Mouse (Mus musculus) adrenal gland, adult 2 months (tissue): Measurements from ENCODE around the gene Morf4l1. TPM values are rescaled to one million over a fixed set of nuclear protein-coding genes. Genes with fewer than 3 reads are reported as not detected.
"Not testable (repeated sequence)": the region's sequence is repeated elsewhere in the genome, so short reads cannot be mapped to it uniquely, and the experiment has no call there.

Source experiments
- DNase-seq: peaks from one replicate; pipeline ENCODE4 v3.0.0; 2021
- polyA plus RNA-seq: library from polyadenylated mRNA; depleted of rRNA; stranded (reverse); fragments of >200 nt; gene quantifications from 2 replicates; pipeline ENCODE4 v1.2.3, GENCODE M21; 2012; rRNA removed
- total RNA-seq, 2 experiments: library from RNA; stranded (reverse); gene quantifications; 2 replicates each; pipeline ENCODE4 v1.2.3; 2021

Gene Morf4l1
- total and polyA plus RNA-seq, 3 experiments = 26.1 to 321 (median 241) TPM

DNA sequence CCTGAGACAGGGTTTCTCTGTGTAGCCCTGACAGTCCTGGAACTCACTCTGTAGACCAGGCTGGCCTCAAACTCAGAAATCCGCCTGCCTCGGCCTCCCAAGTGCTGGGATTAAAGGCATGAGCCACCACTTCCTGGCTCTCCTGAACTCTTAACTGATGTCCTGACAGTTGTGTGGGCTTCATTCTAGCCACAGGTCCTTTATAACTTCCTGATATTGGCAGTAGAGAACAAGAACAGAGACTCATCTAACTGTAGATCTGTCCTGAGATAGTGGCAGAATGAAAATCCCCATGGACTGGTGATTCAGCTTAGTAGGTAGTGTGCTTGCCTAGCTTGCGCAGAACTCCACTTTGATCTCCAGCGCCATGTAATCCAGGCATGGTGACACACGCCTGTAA, 53.6 kb downstream of the Morf4l1 start:
- not testable (repeated sequence) for DNase-seq

DNA sequence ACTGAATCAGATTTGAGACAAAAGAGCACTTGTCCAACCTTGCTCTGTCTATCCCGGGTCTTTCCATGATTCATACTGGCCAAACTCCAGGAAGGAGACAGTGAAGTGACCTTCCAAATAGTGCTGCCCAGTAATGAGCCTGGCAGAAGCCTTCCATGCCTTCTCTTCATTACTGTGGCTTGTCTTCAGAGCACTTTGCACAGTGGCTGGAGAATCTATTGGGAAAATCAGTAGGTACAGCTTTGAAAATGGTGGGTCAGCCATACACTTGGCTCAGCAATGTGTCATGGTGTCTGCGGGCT, 54.0 kb downstream of the Morf4l1 start:
- DNase-seq = peak; percentile 85

DNA sequence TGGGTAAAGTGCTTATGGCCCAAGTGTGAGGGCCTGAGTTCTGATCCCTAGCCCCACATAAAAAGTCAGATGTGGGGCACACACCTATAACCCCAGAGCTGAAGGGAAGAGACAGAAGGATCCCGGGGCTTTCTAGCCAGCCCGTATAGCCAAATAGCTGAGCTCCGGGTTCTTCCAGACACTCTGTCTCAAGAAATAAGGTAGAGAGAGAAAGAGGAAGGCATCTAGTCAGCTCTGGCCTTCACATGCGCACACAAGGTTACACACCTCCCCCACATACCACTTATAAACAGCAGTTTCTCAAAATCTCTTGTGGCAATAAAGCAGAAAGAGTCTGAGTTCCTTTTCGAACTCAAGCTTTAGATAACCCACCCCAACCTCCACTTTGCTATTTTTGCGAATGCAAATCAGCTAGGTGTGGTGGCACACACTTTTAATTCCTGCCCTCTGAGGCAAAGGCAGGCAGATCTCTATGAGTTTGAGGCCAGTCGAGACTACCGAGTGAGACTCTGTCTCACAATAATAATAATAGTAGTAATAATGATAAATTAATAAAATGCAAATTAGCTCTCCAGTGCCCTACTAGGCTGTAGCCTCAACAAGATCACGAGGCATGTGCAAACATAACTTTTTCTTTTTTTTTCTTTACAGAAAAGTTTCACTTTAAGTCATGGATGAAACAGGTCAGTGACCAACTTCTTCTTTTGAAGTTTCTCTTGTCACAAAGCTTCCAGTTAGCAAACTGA, 54.6 kb downstream of the Morf4l1 start:
- DNase-seq = peak; percentile 40

GRCm38 (mm10) chr9:90056716-90057115, 57.9 kb downstream of the Morf4l1 start:
- DNase-seq = no peak

DNA sequence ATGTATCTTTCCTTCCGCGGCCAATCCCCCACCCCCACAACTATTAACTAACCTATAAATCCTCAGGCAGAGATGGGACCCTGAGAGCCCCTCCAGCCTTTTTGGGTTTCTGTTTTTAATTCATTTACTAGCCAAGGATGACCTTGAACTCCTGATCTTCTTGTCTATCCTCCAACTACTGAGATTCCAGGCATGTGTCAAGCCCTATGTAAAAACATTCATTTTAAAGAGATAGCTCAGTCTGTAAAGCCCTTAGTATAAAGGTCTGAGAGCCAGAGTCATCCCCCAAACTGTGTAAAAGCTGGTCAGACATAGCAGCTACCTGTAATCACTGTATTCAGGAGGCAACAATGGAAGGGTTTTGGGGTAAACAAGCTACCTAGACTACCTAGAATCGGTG, 58.7 kb downstream of the Morf4l1 start:
- no peak for DNase-seq

DNA sequence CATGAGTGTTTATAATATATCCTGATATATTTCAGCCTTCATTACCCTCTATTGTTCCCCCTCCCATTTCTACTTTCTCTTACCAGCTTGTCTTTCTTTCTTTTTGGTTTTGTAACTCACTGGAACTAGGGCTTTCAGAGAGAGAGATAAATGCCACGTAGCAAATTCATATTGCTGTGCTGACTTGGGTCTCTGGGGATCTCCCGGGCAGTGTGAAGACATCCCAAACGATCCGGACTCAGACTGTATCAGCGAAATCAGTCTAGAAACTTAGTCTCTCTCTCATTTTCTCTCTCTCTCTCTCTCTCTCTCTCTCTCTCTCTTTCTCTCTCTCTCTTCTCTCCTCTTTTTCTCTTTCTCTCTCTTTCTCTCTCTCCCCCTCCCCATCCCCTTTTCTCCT, 59.2 kb downstream of the Morf4l1 start:
- DNase-seq = no peak

GRCm38 (mm10) chr9:90054371-90055145, 60.0 kb downstream of the Morf4l1 start:
- DNase-seq = peak; percentile 90

DNA sequence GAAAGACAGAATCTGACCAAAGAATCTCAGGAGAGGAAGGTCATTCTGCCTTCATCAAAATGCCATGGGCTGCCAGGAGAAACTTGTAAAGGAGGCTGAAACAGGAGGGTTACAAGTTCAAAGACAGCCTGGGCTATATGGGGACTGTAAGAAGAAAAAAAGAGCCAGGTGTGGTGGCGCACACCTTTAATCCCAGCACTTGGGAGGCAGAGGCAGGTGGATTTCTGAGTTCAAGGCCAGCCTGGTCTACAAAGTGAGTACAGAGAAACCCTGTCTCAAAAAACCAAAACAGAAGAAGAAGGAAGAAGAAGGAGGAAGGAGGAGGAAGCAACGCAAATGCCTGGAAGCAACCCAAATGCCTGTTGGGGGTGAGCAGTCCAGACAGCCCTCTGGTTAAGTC, 60.7 kb downstream of the Morf4l1 start, which contains the start of gene Ctsh:
TSS of gene Ctsh (plus strand) at position 301 of the 400 bp plus-strand sequence.
- DNase-seq = no peak

DNA sequence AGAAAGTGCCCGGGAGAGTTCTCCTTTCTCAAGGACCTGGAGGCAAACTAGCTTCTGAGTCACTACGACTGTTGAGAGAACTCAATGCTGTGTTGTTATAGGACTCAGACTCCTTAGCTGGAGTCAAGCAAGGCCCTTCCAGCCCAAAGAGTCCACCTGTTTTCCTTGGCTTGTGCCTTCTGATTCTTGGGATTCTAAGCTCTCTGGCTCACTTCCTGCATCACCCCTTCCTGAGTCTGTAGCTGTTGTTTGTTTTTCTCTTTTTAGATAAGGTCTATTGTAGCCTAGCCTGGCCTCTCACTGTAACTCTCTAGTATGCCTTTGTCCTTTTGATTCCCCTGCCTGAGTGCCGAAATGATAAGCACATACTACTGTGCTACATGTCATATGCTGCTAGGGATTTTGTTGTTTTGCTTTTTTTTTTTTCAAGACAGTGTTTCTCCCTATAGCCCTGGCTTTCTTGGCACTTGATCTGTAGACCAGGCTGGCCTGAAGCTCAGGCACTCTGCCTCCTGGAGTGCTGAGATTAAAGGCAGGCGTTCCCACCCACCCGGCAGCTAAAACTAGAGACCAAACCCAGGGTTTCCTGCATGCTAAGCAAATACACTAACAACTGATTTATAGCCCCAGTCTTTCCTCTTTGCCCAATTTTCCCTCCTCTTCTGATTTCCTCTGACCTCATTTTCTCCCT, 66.5 kb downstream of the Morf4l1 start:
- DNase-seq = no peak

DNA sequence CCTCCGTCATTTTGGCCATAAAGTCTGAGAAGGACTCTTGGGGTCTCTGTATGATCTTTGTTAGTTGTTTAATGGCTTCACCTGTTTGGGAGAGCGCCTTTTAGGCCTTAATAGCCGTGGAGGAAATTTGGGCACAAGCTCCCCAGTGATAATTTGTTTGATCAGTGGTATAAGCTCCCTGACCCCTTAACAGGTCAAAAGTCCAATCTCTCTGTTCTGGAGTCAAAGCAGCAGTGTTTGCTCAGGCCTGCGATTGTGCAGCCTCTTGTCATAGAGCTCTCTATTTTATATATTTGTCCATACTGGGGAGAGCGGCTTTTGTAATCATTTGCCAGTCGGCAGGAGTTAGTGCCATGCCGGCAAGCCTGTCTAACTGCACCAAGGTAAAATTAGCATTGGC, 69.4 kb downstream of the Morf4l1 start:
- no peak for DNase-seq

DNA sequence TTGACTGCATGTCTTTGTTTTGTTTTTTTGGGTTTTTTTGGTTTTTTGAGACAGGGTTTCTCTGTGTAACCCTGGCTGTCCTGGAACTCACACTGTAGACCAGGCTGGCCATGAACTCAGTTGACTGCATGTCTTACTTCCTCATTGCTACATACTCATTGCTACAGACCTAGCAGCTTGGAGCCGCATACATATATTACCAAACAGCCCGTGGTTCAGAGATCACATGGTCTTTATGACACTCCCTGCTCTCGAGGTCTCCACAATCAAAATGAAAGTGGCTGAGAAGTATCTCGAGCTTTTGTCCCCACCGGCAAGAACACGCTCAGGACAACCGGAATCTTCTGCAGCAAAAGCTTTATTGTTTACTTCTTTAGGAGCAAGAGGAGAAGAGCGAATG, 71.7 kb downstream of the Morf4l1 start:
- DNase-seq = not testable (repeated sequence)

Other genes with a start within 250 kb of the Morf4l1 start
- 10 to 100 TPM; 12.1 to 30.9 TPM for gene Rasgrf1, start 204.9 kb downstream of the Morf4l1 start, total RNA-seq
- 7.6 and 10.1 TPM in 2 replicates for gene Rasgrf1, start 204.9 kb downstream of the Morf4l1 start, polyA plus RNA-seq
- gene Ctsh, start 60.6 kb downstream of the Morf4l1 start, total RNA-seq = 100 to 1,000 TPM; 104 to 199 TPM
- gene Ctsh, start 60.6 kb downstream of the Morf4l1 start, polyA plus RNA-seq = 30.9 and 34.3 TPM in 2 replicates
- 1 to 10 TPM; 2.5 to 6.1 TPM for gene Adamts7, start 48.3 kb upstream of the Morf4l1 start, total RNA-seq
- gene Adamts7, start 48.3 kb upstream of the Morf4l1 start, polyA plus RNA-seq = 10.9 and 12.0 TPM in 2 replicates
- gene Tbc1d2b, start 156.0 kb upstream of the Morf4l1 start, total RNA-seq = 10 to 100 TPM; 23.0 to 40.4 TPM
- gene Tbc1d2b, start 156.0 kb upstream of the Morf4l1 start, polyA plus RNA-seq = 20.8 and 22.7 TPM in 2 replicates